Mouse (Mus musculus) ES-CJ7 (cell line): ENCODE measurements around the gene Ankrd60.

Source experiments
- DNase-seq: peaks from one replicate; pipeline ENCODE4 v3.0.0; 2011; ENCODE audit warnings: low read depth, low spot score

Ankrd60 gene

GRCm38 (mm10) chr2:173585387-173586117 lies 7.4 kb upstream of the Ankrd60 start:
- peak; percentile 82 for DNase-seq

- no peak for DNase-seq
Measured at GRCm38 (mm10) chr2:173584361-173584760, 6.2 kb upstream of the Ankrd60 start.

GRCm38 (mm10) chr2:173583455-173583854 lies 5.3 kb upstream of the Ankrd60 start:
- peak; percentile 65 for DNase-seq

- no peak for DNase-seq
Measured at GRCm38 (mm10) chr2:173582903-173583302, 4.7 kb upstream of the Ankrd60 start.

GRCm38 (mm10) chr2:173581096-173581495 lies 2.9 kb upstream of the Ankrd60 start:
- DNase-seq: no peak

- DNase-seq: no peak
Measured at GRCm38 (mm10) chr2:173578595-173578994, 430 bp upstream of the Ankrd60 start.

- no peak for DNase-seq
Measured at GRCm38 (mm10) chr2:173564179-173564578, 14.0 kb downstream of the Ankrd60 start.

GRCm38 (mm10) chr2:173563336-173563735 lies 14.8 kb downstream of the Ankrd60 start:
- DNase-seq: no peak

- peak; percentile 48 for DNase-seq
Measured at GRCm38 (mm10) chr2:173561851-173562442, 16.2 kb downstream of the Ankrd60 start.

- no peak for DNase-seq
Measured at GRCm38 (mm10) chr2:173558754-173559396, 19.3 kb downstream of the Ankrd60 start.

GRCm38 (mm10) chr2:173553863-173554262 lies 24.3 kb downstream of the Ankrd60 start:
- peak; percentile 77 for DNase-seq

- DNase-seq: no peak
Measured at GRCm38 (mm10) chr2:173550681-173551080, 27.5 kb downstream of the Ankrd60 start.

GRCm38 (mm10) chr2:173549236-173549635 lies 28.9 kb downstream of the Ankrd60 start:
- no peak for DNase-seq

- peak; percentile 85 for DNase-seq
Measured at GRCm38 (mm10) chr2:173545992-173546703, 32.0 kb downstream of the Ankrd60 start.

- DNase-seq: no peak
Measured at GRCm38 (mm10) chr2:173542716-173543115, 35.4 kb downstream of the Ankrd60 start.

GRCm38 (mm10) chr2:173541748-173542147 lies 36.4 kb downstream of the Ankrd60 start:
- no peak for DNase-seq

- no peak for DNase-seq
Measured at GRCm38 (mm10) chr2:173539781-173540180, 38.4 kb downstream of the Ankrd60 start.

GRCm38 (mm10) chr2:173535886-173536285 lies 42.3 kb downstream of the Ankrd60 start:
- no peak for DNase-seq

- no peak for DNase-seq
Measured at GRCm38 (mm10) chr2:173535390-173535789, 42.8 kb downstream of the Ankrd60 start.

GRCm38 (mm10) chr2:173534581-173534980 lies 43.6 kb downstream of the Ankrd60 start:
- no peak for DNase-seq

GRCm38 (mm10) chr2:173532711-173533462 lies 45.3 kb downstream of the Ankrd60 start:
- no peak for DNase-seq
